19 mouse cellular contexts compared by ENCODE assay signal in genomic region chr2:60694563-60694962, GRCm38 (mm10). TPM values are rescaled to one million over a fixed set of nuclear protein-coding genes. Genes with fewer than 3 reads are reported as not detected.
DNase-seq lines count a peak whose midpoint lies in the region; ATAC-seq and TF ChIP-seq lines count a peak whose summit lies in the region.
"Had no signal": no experiment of that assay in that cellular context is flagged by ENCODE, and none has a peak within 500 bp of the region (broad histone marks: within the 10 kb centered on the region; RNA-seq: fewer than 3 reads in every experiment).

No protein-coding gene starts in this region.

- no peaks in the 10 kb centered on the region for H3K36me3 ChIP-seq in kidney, postnatal 0 days (ENCODE audit: insufficient read depth, low read length)
- H3K36me3 ChIP-seq: embryonic facial prominence, embryonic 13.5 days; forebrain, embryonic 15.5 days; limb, embryonic 13.5 days; midbrain, embryonic 12.5 days had no signal

- no peaks in the 10 kb centered on the region for H3K9me3 ChIP-seq in kidney, postnatal 0 days (replicated peaks; ENCODE audit: low read length)
- H3K9me3 ChIP-seq: embryonic facial prominence, embryonic 13.5 days; forebrain, embryonic 15.5 days; limb, embryonic 13.5 days; midbrain, embryonic 12.5 days had no signal

- peaks cover 28% of the 10 kb centered on the region for H3K4me1 ChIP-seq in kidney, postnatal 0 days (replicated peaks; ENCODE audit: insufficient read depth, low read length)
- peaks cover 5% of the 10 kb centered on the region for H3K4me1 ChIP-seq in lung, adult 2 months (ENCODE audit: control insufficient read depth, insufficient read depth, low read length)

- no peak for TF ChIP-seq CTCF in kidney, postnatal 0 days (IDR thresholded peaks at IDR 0.05; ENCODE audit: low read depth)
- TF ChIP-seq CTCF in lung, adult 2 months (IDR thresholded peaks at IDR 0.05; ENCODE audit: insufficient read depth, low read length): no peak
- TF ChIP-seq CTCF in left cerebral cortex, adult 2 months (IDR thresholded peaks at IDR 0.05): no peak

- intact Hi-C loops in left cerebral cortex, adult 2 months (cut with DNase I): no loop called here
- intact Hi-C loops in heart, postnatal 36 days (cut with DNase I): no loop called here

- no peak for ATAC-seq in kidney, postnatal 0 days (replicated peaks; ENCODE audit: low FRiP score, low read depth)
- ATAC-seq in frontal cortex, adult (ENCODE audit: low TSS enrichment): no peak
- ATAC-seq: forebrain, embryonic 15.5 days had no signal

- no peak for DNase-seq in kidney, postnatal 0 days (ENCODE audit: low spot score)
- no peak for DNase-seq in kidney, adult 8-10 months
- DNase-seq in lung, adult 2 months: peak; percentile 50
- peak; percentile 75 for DNase-seq in lung, postnatal 36 days
- no peak for DNase-seq in left cerebral cortex, adult 2 months (ENCODE audit: extremely low spot score in 1 of 2, low spot score in 2 of 2)
- no peak for DNase-seq in heart, postnatal 36 days
- no peak for DNase-seq in c-Kit-positive CD71-positive TER-119-positive erythroid progenitor cells, embryonic 14.5 days (ENCODE audit: low spot score)
- DNase-seq: adrenal gland, postnatal 14 days; B cell, adult 2 months; cerebellum, adult 11 months; cerebellum, postnatal 14 days; gastrocnemius, postnatal 36 days; thymus, postnatal 4 days had no signal

- no peak overlapping the region for H3K9ac ChIP-seq in kidney, postnatal 0 days (ENCODE audit: low read depth, low read length)
- H3K9ac ChIP-seq: embryonic facial prominence, embryonic 13.5 days; forebrain, embryonic 15.5 days; limb, embryonic 13.5 days; liver, embryonic 14.5 days; midbrain, embryonic 12.5 days had no signal

- no peak for TF ChIP-seq POLR2A in lung, adult 2 months (IDR thresholded peaks at IDR 0.05; ENCODE audit: borderline replicate concordance, extremely low read depth, low read depth, low read length)

- WGBS in kidney, postnatal 0 days: 85% methylated on average over 8 of the region's 8 CpGs
- WGBS in lung, adult 2 months: 59% methylated on average over 8 of the region's 8 CpGs

- 0 out of 2 replicates have a peak overlapping the region, but pooled peaks have one; percentile 13 for H3K27ac ChIP-seq in kidney, postnatal 0 days
- H3K27ac ChIP-seq in left cerebral cortex, adult 2 months: no peak overlapping the region
- H3K27ac ChIP-seq: embryonic facial prominence, embryonic 13.5 days; forebrain, embryonic 15.5 days; limb, embryonic 13.5 days; liver, embryonic 14.5 days; midbrain, embryonic 12.5 days had no signal

- H3K4me3 ChIP-seq in kidney, postnatal 0 days (replicated peaks; ENCODE audit: low read depth, low read length): no peak overlapping the region
- H3K4me3 ChIP-seq in lung, adult 2 months (replicated peaks; ENCODE audit: extremely low read depth, low read depth, low read length): no peak overlapping the region
- H3K4me3 ChIP-seq in left cerebral cortex, adult 2 months: no peak overlapping the region
- H3K4me3 ChIP-seq: embryonic facial prominence, embryonic 13.5 days; forebrain, embryonic 15.5 days; limb, embryonic 13.5 days; midbrain, embryonic 12.5 days had no signal

- H3K27me3 ChIP-seq in kidney, postnatal 0 days (ENCODE audit: insufficient read depth, low read length): no peaks in the 10 kb centered on the region
- H3K27me3 ChIP-seq: embryonic facial prominence, embryonic 13.5 days; forebrain, embryonic 15.5 days had no signal

- H3K4me2 ChIP-seq in kidney, postnatal 0 days (ENCODE audit: low read length): no peak overlapping the region
- H3K4me2 ChIP-seq: embryonic facial prominence, embryonic 13.5 days; forebrain, embryonic 15.5 days; limb, embryonic 13.5 days; midbrain, embryonic 12.5 days had no signal

RNA-seq across cellular contexts. Expression of gene Itgb6, which starts 27.9 kb away (rescaled TPM):
- polyA plus RNA-seq in kidney, postnatal 0 days (2015; fragmentation: Nextera tagmentation; extraction: Ambion mirVana): 28.8 and 29.1 TPM in 2 replicates
- polyA plus RNA-seq in lung, adult 2 months (2012; rRNA removed): 22.8 and 28.9 TPM in 2 replicates
- not detected for total RNA-seq in left cerebral cortex, adult 2 months (2021)
- 10 to 100 TPM; 15.2 to 16.7 TPM for total RNA-seq in heart, postnatal 36 days (2021)
- total RNA-seq: adrenal gland, postnatal 14 days had no signal
- polyA plus RNA-seq: forebrain, embryonic 15.5 days had no signal

Comparison
In these comparisons a context has a peak if more than half of its experiments do, and no peak if none do; other contexts are left out.
1. DNase-seq: peak in lung, adult 2 months (single experiment) and lung, postnatal 36 days (single experiment); none in kidney, postnatal 0 days (single experiment), kidney, adult 8-10 months (0 of 2), left cerebral cortex, adult 2 months (0 of 2), heart, postnatal 36 days (0 of 2) and c-Kit-positive CD71-positive TER-119-positive erythroid progenitor cells, embryonic 14.5 days (single experiment).
2. RNA of gene Itgb6, which starts 27.9 kb away (total RNA-seq): 15.2 to 16.7 TPM in heart, postnatal 36 days; not detected in left cerebral cortex, adult 2 months; every median in the first group is over 10 times any median in the second.